Mouse (Mus musculus) ES-E14 (cell line): ENCODE measurements at regions not wholly inside any gene's neighbourhood (a gene's known extent, or its start where the extent isn't known, plus 50 kb on each side); places are given as distances from the start of the nearest gene placed in this dataset.

Experiments used
- CHD2 ChIP-seq: IDR thresholded peaks from 2 replicates; pipeline ENCODE4 v1.6.1; 2014; ENCODE audit warnings: mild to moderate bottlenecking, low read depth, low read length, inconsistent platforms
- HCFC1 ChIP-seq: IDR thresholded peaks from 2 replicates; pipeline ENCODE4 v1.6.1; 2012; ENCODE audit warnings: low read length, inconsistent platforms, borderline replicate concordance; ENCODE audit not compliant: insufficient read depth
- MAFK ChIP-seq: IDR thresholded peaks from 2 replicates; pipeline ENCODE4 v1.6.1; 2014; ENCODE audit warnings: mild to moderate bottlenecking, low read depth, low read length, inconsistent platforms; ENCODE audit not compliant: insufficient read depth
- ZC3H11A ChIP-seq: IDR thresholded peaks from 2 replicates; pipeline ENCODE4 v1.6.1; 2012; ENCODE audit warnings: low read depth, mild to moderate bottlenecking, inconsistent platforms, low read length, borderline replicate concordance
- ZNF384 ChIP-seq: IDR thresholded peaks from 2 replicates; pipeline ENCODE4 v1.6.1; 2012; ENCODE audit warnings: low read depth, low read length, inconsistent platforms

- TF ChIP-seq MAFK: no peak
- no peak for TF ChIP-seq ZC3H11A
- no peak for TF ChIP-seq ZNF384
- TF ChIP-seq CHD2: no peak
- TF ChIP-seq HCFC1: no peak
Measured at GRCm38 (mm10) chr3:8270009-8270934, 1339.6 kb downstream of the Zfp704 start.
